Mouse (Mus musculus): ENCODE results near the gene Brca1. TPM values are rescaled to one million over a fixed set of nuclear protein-coding genes. Genes with fewer than 3 reads are reported as not detected.
"Not testable (repeated sequence)": the region's sequence is repeated elsewhere in the genome, so short reads cannot be mapped to it uniquely, and the experiment has no call there.

The Brca1 gene
- total RNA-seq, 2 experiments from 2014 or later, result 0.03 to 0.31 TPM

DNA sequence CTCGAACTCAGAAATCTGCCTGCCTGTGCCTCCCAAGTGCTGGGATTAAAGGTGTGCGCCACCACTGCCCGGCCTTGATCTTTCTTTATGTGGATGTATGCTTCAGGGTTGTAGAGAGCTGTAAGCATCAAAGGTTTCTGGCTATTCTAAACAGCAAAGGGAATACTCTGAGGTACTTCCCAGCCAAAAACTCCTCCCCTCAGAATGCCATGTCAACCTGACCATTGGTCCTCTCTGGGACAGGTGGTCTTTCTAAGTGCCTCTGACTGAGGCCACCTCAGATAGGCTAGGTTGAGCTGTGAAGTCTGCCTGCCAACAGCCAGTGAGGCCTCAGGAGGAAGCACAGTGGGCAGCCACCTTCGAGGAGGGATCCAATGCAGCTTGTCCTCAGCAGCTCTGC is 102.9 kb downstream of the Brca1 start:
- TF ChIP-seq CTCF (IDR thresholded peaks at IDR 0.05), result no peak
- Histone ChIP-seq H3K4me3 (peak overlapping the region; percentile 85), H3K27ac (peak overlapping the region; percentile 90)
- intact Hi-C loops (cut with DNase I), result no loop called here
- DNase-seq, result no peak

DNA sequence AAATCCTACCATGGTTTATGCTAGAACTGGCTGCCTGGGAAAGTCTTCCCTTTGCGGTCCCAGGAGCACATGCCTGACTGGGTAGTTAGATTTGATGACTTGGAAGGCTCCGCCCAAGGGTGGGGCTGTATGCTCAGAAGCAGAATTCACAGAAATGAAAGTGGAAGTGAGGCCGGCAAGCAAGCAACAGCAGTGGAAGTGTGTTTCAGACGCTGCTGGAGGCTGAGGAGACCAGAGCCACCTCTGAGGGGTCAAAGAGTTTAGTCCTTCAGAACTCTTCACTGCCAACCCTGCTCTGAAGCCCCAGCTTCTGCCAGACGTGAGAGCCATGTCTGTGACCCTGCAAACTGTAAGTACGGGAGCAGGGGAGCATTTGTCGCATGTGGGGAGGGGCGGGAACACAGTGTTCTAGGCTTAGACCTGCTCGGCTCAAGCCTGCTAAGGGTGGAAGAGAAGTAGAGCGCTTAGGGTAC is 103.4 kb downstream of the Brca1 start, which contains the start of gene Ifi35:
Ifi35 (plus strand) TSS at position 134 of the 473 bp plus-strand sequence.
- Histone ChIP-seq H3K4me3 (peak within 1 kb of the TSS; percentile 85), H3K27ac (peak within 1 kb of the TSS; percentile 90)
- intact Hi-C loops (cut with DNase I), result no loop called here
- DNase-seq, result peak; percentile 82
- TF ChIP-seq CTCF (IDR thresholded peaks at IDR 0.05), result no peak

DNA sequence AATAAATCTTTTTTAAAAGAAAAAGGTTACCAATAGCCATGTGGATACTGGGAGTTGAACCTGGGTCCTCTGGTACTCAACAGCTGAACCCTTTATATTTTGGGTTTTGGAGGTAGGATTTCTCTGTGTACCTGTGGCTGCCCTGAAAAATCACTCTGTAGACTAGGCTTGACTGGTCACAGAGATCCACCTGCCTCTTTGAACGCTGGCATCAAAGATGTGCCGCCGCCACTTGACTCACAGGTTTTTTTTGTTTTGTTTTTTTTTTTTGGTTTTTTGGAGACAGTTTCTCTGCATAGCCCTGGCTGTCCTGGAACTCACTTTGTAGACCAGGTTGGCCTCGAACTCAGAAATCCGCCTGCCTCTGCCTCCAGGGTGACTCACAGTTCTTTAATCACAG is 104.0 kb downstream of the Brca1 start:
- Histone ChIP-seq H3K4me3 (peak overlapping the region; percentile 85), H3K27ac (peak overlapping the region; percentile 90)
- no peak for TF ChIP-seq CTCF (IDR thresholded peaks at IDR 0.05)
- no peak for DNase-seq
- intact Hi-C loops (cut with DNase I), result no loop called here

DNA sequence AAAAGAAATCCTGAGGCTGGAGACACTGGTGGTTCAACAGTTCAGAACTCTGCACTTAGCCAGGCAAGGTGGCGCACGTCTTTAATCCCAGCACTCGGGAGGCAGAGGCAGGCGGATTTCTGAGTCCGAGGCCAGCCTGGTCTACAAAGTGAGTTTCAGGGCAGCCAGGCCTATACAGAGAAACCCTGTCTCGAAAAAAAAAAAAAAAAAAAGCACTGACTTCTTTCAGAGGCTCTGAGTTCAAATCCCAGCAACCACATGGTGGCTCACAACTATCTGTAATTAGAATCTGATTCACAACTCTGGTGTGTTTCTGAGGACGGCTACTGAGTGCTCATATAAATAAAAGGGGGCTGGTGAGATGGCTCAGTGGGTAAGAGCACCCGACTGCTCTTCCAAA is 104.9 kb downstream of the Brca1 start:
- intact Hi-C loops (cut with DNase I); H3K4me3 ChIP-seq; H3K27ac ChIP-seq; DNase-seq: not testable (repeated sequence)

DNA sequence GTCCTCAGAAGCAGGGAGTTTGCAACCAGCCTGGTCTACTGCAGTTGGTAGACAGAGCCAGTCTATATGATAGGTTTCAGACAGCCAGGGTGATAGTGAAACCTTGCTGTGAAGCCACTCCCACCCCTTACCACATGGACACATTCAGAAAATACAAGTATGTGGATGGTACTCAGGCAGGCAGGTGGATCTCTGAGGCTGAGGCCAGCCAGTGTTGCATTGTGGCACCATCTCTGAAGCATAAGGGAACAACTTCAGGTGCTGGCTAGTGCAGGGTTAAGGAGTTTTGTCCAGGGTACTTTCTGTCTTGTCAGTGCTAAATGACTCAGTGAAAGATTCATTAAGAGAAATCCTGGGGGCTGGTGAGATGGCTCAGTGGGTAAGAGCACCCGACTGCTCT is 105.4 kb downstream of the Brca1 start:
- intact Hi-C loops (cut with DNase I), result no loop called here

DNA sequence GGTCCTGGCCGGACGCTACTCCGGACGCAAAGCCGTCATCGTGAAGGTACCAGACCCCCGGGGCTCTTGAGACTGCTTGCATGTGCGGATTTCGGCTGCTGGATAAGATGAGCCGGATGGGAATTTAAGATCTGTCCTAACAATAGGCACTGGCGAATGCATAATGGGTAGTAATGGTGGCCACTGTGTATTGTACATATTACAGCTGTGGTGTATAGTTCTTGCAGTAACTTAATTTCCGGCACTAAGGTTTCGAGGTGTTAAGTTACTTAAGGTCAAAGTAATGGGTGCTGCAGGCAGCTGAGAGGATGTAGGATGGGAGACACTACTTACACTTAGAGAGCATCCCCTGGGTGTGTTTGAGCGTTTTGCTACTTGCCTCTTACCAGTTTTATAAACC is 109.0 kb downstream of the Brca1 start:
- Histone ChIP-seq H3K4me3 (peak overlapping the region; percentile 89), H3K27ac (peak overlapping the region; percentile 92)
- TF ChIP-seq CTCF (IDR thresholded peaks at IDR 0.05), result no peak
- no peak for DNase-seq
- intact Hi-C loops (cut with DNase I), result no loop called here

More for the DNA sequence above, 105.4 kb downstream of the Brca1 start:
- DNase-seq, result no peak
- Histone ChIP-seq H3K27ac (no peak overlapping the region), H3K4me3 (no peak overlapping the region)
- no peak for TF ChIP-seq CTCF (IDR thresholded peaks at IDR 0.05)

DNA sequence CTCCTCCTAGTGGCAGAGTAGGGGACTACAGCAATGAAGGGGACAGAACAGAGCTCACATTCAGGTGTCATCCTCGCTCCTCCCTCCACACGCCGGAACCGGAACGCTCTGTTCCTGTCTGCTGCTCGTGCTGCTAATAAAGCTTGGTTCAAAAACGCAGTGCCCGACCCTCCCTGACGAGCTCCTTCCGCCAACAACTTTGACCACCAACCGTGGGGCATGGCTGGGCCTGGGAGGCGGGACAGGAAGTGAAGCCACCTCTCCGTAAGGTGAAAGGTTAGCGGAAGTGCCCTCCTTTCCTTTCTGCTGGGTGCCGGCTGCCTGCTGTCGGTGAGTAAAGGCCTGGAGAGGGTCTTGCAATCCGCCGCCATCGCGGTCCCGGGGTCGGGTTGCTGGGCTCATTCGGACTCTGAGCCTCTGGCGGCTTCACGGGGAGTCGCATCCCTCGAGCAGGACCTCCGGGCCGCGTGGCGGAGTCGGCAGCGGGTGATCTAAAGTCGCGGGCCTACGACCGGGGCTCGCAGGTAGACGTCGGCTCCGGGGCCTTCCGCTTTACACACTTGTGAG is 109.5 kb downstream of the Brca1 start, which contains the start of gene Rpl27:
Rpl27 (plus strand) TSS at position 172 of the 567 bp plus-strand sequence.
- peak within 1 kb of the TSS; percentile 92 for H3K27ac ChIP-seq
- H3K4me3 ChIP-seq, result peak within 1 kb of the TSS; percentile 89
- TF ChIP-seq CTCF (IDR thresholded peaks at IDR 0.05), result peak; percentile 64
- intact Hi-C loops (cut with DNase I), result no loop called here
- DNase-seq, result peak; percentile 97

DNA sequence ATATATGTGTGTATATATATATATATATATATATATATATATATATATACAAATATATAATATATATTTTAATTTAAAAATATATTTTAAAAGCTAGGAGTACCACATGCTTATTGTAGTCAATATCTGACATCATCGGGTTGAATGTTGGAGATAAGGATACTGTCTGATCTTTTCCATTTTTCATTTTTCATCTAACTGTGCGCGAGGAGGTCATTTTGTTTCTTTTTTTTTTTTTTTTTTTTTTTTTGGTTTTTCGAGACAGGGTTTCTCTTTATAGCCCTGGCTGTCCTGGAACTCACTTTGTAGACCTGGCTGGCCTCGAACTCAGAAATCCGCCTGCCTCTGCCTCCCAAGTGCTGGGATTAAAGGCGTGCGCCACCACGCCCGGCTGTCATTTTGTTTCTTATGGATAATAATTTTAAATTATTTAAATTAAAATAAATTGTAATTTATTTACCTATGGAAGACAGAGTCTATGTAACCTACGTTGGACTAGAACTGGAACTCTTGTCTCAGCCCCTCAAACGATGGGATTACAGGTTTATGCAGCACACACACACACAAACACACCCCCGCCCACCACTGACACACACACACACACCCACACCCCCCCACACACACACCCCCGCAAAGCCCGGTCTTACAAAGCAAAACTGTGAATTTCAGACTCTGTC is 110.2 kb downstream of the Brca1 start:
- peak overlapping the region; percentile 49 for H3K4me3 ChIP-seq
- intact Hi-C loops (cut with DNase I); DNase-seq: not testable (repeated sequence)
- peak overlapping the region; percentile 71 for H3K27ac ChIP-seq

Other genes starting within 250 kb of the Brca1 start
- 10 to 100 TPM; 79.6 to 85.8 TPM for gene Becn1, start 249.7 kb downstream of the Brca1 start, total RNA-seq (2021)
- 10 to 100 TPM; 70.0 to 71.6 TPM for gene Psme3, start 235.7 kb downstream of the Brca1 start, total RNA-seq (2021)
- gene Aoc2, start 226.9 kb downstream of the Brca1 start, total RNA-seq (2021), result 1 to 10 TPM in 1 of 2 experiments, under 1 TPM in 1; 0.64 to 1.4 TPM
- 1 to 10 TPM; 4.0 to 6.1 TPM for gene Aoc3, start 221.3 kb downstream of the Brca1 start, total RNA-seq (2021)
- gene G6pc, start 184.4 kb downstream of the Brca1 start, total RNA-seq (2021), result not detected
- 10 to 100 TPM; 17.1 to 24.9 TPM for gene Aarsd1, start 134.3 kb downstream of the Brca1 start, total RNA-seq (2021)
- 1 to 10 TPM; 7.9 to 8.4 TPM for gene Gm27029, start 127.2 kb downstream of the Brca1 start, total RNA-seq (2021)
- 1 to 10 TPM; 7.3 to 8.8 TPM for gene Rundc1, start 126.9 kb downstream of the Brca1 start, total RNA-seq (2021)
- gene Ptges3l, start 126.6 kb downstream of the Brca1 start, total RNA-seq (2021), result 10 to 100 TPM; 82.0 to 90.7 TPM
- gene Rpl27, start 109.7 kb downstream of the Brca1 start, total RNA-seq (2021), result 10 to 100 TPM; 31.9 to 49.4 TPM
- gene Ifi35, start 103.5 kb downstream of the Brca1 start, total RNA-seq (2021), result 10 to 100 TPM in 1 of 2 experiments, 1 to 10 TPM in 1; 8.6 to 14.3 TPM
- gene Rnd2, start 87.0 kb downstream of the Brca1 start, total RNA-seq (2021), result 1 to 10 TPM; 3.3 to 3.5 TPM
- 10 to 100 TPM; 10.0 to 14.5 TPM for gene Vat1, start 85.7 kb downstream of the Brca1 start, total RNA-seq (2021)
- gene Nbr1, start 194 bp upstream of the Brca1 start, total RNA-seq (2021), result 10 to 100 TPM; 65.3 to 65.6 TPM
- 1 to 10 TPM; 1.0 to 2.6 TPM for gene Tmem106a, start 30.3 kb upstream of the Brca1 start, total RNA-seq (2021)
- not detected for gene Gm11634, start 47.3 kb upstream of the Brca1 start, total RNA-seq (2021)
- gene Rdm1, start 75.2 kb upstream of the Brca1 start, total RNA-seq (2021), result 10 to 100 TPM; 24.2 to 27.4 TPM
- 10 to 100 TPM in 1 of 2 experiments, 1 to 10 TPM in 1; 6.7 to 13.1 TPM for gene Arl4d, start 113.6 kb upstream of the Brca1 start, total RNA-seq (2021)
- 10 to 100 TPM; 13.8 to 15.1 TPM for gene Dhx8, start 181.0 kb upstream of the Brca1 start, total RNA-seq (2021)
- gene Etv4, start 233.4 kb upstream of the Brca1 start, total RNA-seq (2021), result 1 to 10 TPM; 2.7 to 3.1 TPM

Data from gastrocnemius, adult 2 months (tissue).